Mouse (Mus musculus) small intestine, adult 2 months (tissue): ENCODE data around the gene Dst.

Experiments used
- CTCF ChIP-seq: fragments of 200-500 bp; IDR thresholded peaks from 2 replicates; pipeline ENCODE4 v1.5.1; 2012; ENCODE audit warnings: low read depth, mild to moderate bottlenecking, control low read depth, inconsistent platforms, low read length, moderate library complexity, mixed read lengths; ENCODE audit not compliant: insufficient replicate concordance, insufficient read length; ENCODE audit errors: extremely low read depth
- POLR2A ChIP-seq: fragments of 200-500 bp; IDR thresholded peaks from 2 replicates; pipeline ENCODE4 v1.6.1; 2012; ENCODE audit warnings: low read depth, mild to moderate bottlenecking, control low read depth, inconsistent platforms, low read length, moderate library complexity

DNA sequence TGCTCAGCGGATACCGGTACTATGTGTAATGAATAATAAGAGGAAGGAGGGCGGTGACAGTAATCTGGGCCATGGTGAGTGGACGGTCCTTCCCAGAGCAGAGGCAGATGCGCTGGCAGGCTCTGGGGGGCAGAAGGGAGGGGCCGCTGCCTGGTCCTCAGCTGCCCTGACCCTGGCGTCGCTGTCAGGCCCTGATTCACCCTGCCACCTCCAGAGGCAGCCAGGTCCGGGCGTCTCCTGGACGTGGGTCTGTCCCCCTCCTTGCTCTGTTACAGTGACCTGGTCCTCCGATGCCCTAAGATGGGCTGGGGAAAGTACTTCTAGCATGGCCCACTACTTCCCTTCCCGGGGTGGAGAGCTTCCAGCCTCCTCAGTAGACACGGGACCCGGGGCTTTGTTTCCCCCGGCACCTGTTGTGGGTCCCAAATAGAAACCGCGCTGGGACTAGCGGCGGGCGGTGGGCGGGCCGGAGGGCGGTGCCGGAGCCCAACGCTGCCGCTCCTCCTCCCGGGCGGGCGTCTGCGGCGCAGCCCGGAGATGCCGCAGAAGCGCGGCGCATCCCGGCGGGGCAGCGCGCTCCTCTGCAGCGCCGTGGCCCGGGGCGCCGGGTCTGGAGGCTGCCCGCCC, 103.1 kb downstream of the Dst start:
- TF ChIP-seq POLR2A = no peak
- TF ChIP-seq CTCF = no peak
